Mouse (Mus musculus): Measurements from ENCODE around the gene Klc2.
"Not testable (repeated sequence)": the region's sequence is repeated elsewhere in the genome, so short reads cannot be mapped to it uniquely, and the experiment has no call there.

Klc2 gene

GRCm38 (mm10) chr19:5098363-5099143, 19.8 kb downstream of the Klc2 start, which contains the start of gene Cnih2:
Cnih2 (minus strand) TSS chr19:5098521.
- DNase-seq: peak; percentile 79 to 86

GRCm38 (mm10) chr19:5097521-5098362, 20.6 kb downstream of the Klc2 start:
- peak in 1 of 2 experiments; percentile 49 for DNase-seq

DNA sequence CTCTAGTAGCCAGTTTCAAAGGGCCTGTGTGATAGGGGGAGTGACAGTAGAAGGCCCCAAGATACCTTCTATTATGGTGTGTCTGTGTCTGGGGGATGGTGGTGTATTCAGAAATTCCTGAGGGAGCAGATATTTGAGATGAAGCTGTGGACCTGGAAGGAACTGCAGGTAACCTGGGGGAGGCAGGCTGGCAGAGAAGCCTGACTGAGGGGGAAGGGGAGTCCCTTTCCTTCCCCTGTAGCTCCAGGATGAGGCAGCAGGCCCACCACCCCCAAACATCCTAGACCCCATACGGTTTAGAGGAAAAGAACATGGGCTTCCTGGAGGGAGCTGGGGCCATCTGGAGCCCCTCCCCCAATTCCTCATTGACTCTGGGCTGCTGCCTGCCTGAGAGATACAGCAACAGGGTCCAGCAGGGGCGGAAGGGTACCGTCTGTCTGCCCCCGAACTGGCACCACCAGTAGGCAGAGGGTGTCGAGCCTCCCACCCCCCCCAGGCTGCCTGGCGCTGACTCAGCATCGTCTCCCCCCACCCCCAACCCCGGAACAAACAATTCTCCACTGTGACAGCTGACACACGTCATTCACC, 22.4 kb downstream of the Klc2 start:
- DNase-seq: peak in 1 of 2 experiments; percentile 72

- peak in 1 of 2 experiments; percentile 54 for DNase-seq
Observed at GRCm38 (mm10) chr19:5094746-5095417, 23.5 kb downstream of the Klc2 start.

GRCm38 (mm10) chr19:5094243-5094632, 24.1 kb downstream of the Klc2 start:
- peak; percentile 99 to 100 for DNase-seq

- DNase-seq: peak; percentile 48 to 59
Observed at GRCm38 (mm10) chr19:5093481-5094242, 24.7 kb downstream of the Klc2 start.

- peak in 1 of 2 experiments; percentile 34 for DNase-seq
Observed at GRCm38 (mm10) chr19:5092083-5092482, 26.3 kb downstream of the Klc2 start.

GRCm38 (mm10) chr19:5089324-5089723, 29.0 kb downstream of the Klc2 start:
- DNase-seq: no peak

- peak; percentile 93 to 95 for DNase-seq
Observed at GRCm38 (mm10) chr19:5087884-5088728, 30.3 kb downstream of the Klc2 start, which contains the start of gene Yif1a. Yif1a (plus strand) TSS chr19:5088538.

DNA sequence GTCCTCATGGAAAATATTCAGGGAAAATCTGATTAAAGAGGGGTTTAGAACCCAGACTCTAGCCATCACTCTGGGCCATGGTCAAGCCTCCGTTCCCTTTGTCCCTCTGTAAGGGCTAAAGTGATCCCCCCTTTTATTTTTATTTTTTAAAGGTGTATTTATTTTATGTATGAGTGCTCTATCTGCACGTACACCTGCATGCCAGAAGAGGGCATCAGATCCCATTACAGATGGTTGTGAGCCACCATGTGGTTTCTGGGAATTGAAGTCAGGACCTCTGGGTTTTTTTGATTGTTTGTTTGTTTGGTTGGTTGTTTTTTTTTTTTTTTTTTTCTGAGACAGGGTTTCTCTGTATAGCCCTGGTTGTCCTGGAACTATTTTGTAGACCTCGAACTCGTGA, 31.8 kb downstream of the Klc2 start:
- not testable (repeated sequence) for DNase-seq

GRCm38 (mm10) chr19:5085145-5085863, 33.1 kb downstream of the Klc2 start, which contains the start of gene Tmem151a:
Tmem151a (minus strand) TSS chr19:5085531.
- peak; percentile 70 to 75 for DNase-seq

DNA sequence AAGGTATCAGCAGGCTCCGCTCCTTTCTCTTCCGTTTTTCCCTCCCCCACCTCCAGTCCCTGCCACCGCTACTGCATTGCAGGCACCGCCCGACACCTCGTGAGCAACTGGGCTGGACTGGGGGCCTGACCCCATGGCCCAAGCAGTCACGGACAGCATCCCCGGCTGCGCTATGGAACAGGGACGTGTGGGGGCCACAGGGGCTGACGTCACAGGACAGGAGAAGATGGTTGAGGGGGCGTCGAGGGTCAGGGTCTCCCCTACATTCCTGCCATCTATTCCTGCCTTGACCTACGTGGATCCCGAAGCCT, 33.6 kb downstream of the Klc2 start:
- DNase-seq: peak in 1 of 2 experiments; percentile 50

DNA sequence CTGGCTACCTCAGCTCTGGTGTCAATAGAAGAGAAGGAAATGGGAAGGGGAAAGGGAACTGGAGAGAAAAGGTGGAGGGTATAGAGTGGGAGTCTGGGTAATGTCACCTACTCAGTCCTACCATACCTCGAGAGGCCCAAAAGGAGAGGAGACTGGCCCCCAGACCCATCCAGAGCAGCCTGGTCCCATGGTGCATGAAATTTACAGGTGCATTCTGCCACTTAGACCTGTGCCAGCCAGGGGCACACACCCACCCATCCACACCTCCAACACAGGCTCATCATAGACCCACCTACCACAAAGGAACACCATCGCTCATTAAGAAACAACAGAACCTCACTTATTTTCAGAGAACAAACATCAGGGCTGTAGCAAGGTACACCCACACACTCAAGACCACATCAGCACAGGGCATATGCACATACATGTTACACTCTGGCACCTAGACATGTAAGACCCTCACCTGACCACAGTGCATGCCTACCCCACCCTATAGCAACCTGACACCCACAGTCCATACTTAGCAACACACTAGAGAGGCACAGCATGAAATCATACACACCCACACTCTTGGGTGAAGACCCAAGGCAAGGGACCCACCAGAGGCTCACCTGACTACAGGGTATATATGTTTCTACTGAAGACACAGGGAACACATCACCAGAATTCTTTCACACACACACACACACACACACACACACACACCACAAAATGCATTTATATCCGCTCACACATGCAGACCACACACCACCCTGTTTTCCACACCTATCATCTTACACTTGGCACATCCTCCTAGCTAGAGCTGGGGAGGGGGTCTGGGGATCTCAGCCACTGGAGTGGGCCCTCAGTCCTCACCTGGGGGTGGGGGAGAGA, 34.2 kb downstream of the Klc2 start:
- DNase-seq: no peak

DNA sequence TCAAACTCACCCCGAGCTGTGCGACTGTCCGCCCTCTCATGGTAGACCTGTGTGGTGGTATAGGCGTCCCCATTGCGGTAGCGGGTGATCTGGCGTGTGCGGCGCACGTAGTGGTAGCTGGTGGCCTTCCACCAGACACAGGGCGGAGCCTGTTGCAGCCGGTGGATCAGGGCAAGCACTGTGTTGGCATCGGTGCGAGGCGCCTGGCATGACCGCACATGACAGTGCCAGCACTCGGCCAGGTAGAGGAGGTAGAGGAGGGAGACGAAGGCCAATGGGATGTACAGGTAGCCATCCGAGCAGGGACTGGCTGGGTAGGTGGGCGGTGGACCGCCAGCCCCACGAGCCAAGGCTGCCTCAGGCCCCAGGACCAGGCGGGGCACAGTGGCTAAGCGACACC, 35.8 kb downstream of the Klc2 start:
- no peak for DNase-seq

DNA sequence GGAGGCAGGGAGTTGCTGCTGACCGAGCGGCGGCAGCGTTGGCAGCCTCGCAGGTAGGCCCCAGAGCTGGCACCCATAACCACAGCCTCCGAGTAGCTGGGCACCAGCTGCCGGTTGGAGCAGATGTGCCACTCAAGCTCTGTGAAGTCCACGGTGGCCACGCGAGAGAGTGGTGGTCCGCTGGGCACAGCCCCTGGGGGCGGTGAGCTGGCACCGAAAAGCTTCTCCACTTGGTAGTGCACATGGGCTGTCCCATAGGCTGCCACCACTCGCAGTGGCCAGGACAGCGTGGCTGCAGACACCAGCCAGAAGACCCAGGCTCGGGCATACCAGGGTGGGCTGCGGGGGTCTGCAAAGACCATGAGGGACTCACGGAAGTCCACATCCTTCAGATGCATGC, 36.4 kb downstream of the Klc2 start:
- DNase-seq: no peak

- DNase-seq: no peak
Observed at GRCm38 (mm10) chr19:5079279-5079678, 39.1 kb downstream of the Klc2 start.

- no peak for DNase-seq
Observed at GRCm38 (mm10) chr19:5073518-5073917, 44.8 kb downstream of the Klc2 start.

GRCm38 (mm10) chr19:5073028-5073427, 45.3 kb downstream of the Klc2 start:
- DNase-seq: peak; percentile 74 to 82

- no peak for DNase-seq
Observed at GRCm38 (mm10) chr19:5072389-5073019, 45.9 kb downstream of the Klc2 start.

Data from cerebellum, postnatal 14 days (tissue).